Mouse (Mus musculus) natural killer cell, adult 2 months (primary cell): ENCODE measurements around the gene Cdc42.
A peak's percentile ranks its signal among the peaks of the same experiment; 100 is the strongest.

Experiments used
- DNase-seq, 2 experiments: peaks; one replicate each; pipeline ENCODE4 v3.0.0; 2022; ENCODE audit warnings: low spot score in 2 of 2

Cdc42 gene

DNA sequence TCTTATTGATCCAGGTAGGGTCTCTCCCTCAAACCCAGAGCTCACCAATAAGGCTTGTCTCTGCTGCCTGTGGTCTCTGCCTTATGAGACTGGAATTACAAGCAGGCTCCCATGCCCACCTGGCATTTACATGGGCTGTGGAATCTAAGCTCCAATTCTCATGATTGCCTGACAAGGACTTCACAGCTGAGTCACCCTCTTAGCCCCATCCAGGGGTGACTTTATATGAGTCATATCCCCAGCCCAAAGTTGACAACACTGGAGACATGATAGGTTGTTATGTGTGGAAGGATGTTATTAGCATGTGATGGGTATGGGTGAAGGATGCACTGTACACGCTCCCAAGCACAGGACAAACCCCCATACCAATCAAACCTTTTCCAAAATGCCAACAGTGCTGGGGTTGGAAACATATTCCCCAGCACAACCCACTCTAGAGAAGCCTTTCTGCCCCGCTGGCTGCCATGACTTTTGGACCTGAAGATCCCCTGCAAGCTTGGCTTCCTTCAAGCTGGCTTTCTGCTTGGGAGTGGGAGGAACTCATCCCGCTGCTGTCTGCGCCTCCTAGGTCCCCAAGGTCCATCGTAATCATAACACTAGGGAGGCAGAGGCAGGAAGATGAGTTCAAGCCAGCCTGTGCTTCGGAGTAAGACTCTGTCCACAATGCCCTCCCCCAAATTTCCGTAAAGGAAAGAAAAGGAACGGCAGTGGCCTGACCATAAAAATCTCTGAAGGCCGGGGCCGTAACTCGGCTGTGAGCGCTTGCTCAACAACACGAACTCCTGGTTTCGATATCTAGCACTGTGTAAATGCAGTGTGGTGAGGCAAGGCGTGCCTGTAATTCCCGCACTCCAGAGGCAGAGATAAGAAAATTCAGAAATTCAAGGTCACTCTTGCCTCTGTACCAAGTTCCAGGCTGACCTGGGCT, 14.3 kb upstream of the Cdc42 start:
- no peak for DNase-seq

DNA sequence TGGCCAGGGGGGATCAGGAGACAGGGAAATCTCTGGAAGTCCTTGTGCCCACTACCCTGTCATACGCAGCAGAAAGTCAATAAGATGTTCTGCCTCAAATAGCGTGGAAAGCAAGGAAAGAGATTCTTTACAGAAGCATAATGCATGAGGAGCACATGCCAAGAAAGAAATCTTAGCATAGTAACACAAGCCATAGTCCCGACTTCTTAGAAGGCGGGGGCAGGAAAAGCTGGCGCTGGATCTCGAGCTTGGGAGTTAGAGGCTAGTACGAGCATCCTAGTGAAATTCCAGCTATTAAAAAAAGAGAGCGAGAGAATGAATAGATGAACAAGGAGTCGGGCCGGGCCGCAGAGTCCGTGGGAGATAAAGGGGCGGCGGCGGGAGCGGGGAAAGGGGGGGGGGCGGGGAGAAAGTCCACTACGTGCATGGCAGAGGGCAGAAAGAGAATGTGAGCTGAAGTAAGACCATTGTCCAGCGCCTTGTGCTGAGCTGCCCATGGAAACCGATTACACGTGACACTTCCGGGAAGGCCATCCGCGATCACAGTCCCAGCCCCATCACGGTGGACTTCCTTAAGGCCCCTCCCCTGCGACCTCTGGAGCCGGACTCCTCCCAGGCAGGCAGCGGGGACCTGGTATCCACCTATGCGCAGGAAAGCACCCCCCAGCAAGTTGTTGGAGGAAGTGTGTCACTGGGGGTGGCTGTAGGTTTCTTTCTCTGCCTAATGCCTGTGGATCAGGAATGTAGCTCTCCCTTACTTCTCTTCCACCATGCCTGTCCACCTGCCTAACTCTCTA, 12.6 kb upstream of the Cdc42 start:
- peak in 1 of 2 experiments; percentile 48 for DNase-seq

DNA sequence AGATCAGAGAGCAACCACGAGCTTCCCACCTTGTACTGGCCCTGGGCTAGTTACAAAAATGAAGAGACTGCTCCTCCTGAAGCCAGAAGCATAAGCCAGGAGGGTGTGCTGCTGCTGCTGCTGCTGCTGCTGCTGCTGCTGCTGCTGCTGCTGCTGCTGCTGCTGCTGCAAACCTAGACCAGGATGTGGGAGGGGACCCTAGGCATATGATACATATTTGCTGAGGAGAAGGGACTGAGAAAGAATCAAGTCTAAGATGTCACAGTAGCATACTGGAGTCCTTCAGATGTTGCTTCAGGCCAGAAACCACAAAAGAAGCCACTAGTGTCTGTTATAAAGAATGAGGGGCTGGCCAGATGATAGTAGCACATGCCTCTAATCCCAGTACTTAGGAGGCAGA, 10.7 kb upstream of the Cdc42 start:
- DNase-seq, result peak; percentile 24 to 35

DNA sequence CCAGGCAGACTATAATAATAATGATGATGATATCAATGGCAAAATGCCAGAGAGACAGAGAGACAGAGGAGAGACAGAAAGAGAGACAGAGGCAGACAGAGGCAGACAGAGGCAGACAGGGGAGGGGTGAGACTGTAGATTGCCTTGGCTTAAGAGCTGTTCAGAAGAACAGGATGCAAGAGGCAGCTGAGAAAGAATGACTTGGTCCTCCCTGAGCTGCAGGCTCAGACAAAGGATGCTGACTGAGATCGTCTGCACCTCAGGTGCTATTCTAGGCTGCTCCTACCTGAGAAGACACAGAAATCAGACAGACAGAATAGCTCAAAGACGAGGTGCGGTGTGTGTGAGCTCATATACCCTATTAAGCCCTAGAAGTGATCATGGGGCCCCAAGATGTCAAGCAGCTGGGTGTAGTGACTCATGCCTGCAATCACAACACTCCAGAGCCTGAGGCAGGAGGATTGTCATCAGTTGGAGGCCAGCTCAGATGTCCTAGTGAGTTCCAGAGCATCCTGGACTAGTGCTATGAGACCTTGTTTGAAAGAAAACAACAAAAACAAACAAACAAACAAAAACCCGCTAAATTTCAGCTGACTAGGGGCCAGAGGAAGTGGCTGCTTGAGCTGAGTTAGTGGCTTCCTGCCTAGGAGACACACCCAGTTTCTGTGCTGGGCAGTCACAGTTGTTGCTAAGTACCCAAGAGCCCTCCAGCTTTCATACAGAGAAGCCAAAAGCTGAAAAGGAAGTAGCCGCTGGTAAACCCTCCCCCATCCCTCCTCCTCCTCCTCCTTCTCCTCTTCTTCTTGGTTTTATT, 10.0 kb upstream of the Cdc42 start:
- peak; percentile 81 to 85 for DNase-seq

DNA sequence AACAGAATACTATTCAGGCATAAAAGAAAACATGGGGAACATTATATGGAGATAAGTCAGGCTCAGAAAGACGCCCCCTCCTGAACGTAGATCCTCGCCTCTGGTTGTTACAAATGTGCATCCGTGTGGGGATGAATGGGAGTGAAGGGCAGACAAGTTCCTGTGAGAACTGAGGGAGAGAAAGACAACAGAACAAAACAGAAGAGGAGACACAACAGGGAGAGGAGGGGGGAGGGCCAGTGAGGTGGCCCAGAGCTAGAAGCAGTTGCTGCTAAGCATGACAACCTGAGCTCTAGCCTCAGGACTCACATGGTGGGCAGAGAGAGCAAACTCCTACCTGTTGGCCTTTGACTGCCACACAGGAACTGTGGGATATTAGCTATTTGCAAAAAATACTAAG, 8.6 kb upstream of the Cdc42 start:
- no peak for DNase-seq

DNA sequence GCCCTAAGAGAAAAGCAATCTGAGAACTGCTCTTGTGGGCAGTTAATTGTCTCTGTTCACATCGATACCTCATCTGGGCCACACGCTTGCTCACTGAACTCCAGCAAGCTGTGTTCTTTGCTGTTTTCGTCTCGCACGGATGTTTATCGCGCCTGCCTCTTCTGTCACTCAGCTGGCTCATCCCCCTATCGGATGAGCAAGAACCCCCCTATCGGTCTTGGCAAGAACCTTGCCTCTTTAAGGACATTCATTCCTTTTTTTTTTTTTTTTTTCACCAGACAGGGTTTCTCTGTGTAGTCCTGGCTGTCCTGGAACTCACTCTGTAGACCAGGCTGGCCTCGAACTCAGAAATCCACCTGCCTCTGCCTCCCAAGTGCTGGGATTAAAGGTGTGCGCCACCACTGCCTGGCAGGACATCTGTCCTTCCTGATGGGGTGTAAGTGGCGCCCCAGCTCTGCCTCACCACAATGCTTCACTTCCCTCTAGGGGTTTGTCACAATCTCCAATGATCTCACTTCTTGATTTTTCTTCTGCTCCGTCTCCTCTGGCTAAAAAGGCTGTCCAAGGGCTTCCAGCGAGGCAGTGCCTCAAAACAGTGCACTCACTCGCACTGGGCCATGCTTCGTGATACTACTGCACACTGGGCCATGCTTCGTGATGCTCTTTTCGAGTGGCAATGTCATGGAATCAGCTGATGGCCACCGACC, 8.0 kb upstream of the Cdc42 start:
- peak; percentile 44 to 69 for DNase-seq

DNA sequence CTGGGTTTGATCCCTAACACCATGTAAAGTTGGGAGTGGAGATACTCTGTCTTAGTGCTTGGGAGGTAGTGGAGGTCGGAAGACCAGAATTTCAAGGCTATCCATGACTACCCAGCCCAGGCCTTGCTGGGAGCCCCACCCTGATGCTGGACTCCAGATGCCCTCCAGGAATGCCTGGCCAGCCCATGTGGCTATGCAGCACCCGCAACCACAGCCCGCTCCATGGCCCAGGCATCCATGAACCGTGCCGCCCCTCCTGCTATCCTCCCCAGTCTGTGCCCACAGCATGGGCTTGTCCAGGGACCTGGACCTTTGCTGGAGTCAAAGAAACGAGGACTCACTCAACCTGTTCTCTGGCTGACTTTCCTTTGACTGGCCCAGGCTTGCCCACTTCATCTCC, 7.3 kb upstream of the Cdc42 start:
- no peak for DNase-seq

DNA sequence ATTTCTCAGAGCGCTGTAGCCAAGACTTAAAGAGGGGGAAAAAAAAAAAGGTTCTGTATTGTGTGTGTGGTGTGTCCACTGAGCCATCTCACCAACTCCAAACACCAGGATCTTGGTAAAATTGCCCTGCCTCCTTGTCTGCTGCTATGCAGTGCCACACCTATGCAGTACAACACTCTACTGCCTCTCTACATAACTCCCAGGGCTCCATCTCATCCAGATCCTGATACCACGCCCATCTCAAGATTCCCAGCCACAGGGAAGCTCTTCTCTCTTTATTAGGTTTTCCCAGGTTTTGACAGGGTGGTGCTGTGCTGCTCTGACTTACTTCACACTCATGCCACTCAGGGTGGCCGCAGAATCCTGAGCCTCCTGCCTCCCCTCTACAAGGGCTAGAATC, 3.5 kb upstream of the Cdc42 start:
- no peak for DNase-seq

DNA sequence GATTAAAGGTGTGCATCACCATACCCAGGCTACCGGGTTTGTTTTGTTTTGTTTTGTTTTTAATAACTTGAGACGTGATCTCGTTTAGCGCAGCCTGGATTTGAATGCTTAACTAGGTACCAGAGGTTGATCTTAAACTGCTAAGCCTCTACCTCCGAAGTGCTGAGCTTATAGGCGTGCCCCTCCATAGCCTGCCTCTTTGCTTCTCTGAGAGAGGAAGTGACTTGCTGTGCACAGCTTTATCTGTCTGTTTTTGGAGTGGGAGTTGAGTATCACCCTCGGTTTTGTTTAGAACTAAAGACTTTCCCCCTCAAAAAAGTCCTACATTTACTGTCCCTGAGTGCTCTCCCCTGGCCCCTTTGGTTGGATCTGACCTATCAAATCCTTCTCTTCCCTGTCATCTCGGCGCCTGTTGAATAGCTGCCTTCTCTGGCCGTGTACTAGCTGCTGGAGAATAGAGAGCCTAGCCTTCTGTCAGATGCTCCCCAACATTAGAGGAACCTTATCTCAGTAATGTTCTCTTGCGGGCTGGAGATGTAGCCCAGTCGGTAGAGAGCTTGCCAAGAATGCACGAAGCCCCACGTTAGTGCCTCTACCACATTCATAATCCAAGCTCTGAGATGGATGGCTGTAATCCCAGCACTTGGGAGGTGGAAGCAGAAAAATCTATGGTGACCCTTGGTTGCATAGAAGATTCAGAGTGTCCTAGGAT, 927 bp upstream of the Cdc42 start:
- peak in 1 of 2 experiments; percentile 45 for DNase-seq

DNA sequence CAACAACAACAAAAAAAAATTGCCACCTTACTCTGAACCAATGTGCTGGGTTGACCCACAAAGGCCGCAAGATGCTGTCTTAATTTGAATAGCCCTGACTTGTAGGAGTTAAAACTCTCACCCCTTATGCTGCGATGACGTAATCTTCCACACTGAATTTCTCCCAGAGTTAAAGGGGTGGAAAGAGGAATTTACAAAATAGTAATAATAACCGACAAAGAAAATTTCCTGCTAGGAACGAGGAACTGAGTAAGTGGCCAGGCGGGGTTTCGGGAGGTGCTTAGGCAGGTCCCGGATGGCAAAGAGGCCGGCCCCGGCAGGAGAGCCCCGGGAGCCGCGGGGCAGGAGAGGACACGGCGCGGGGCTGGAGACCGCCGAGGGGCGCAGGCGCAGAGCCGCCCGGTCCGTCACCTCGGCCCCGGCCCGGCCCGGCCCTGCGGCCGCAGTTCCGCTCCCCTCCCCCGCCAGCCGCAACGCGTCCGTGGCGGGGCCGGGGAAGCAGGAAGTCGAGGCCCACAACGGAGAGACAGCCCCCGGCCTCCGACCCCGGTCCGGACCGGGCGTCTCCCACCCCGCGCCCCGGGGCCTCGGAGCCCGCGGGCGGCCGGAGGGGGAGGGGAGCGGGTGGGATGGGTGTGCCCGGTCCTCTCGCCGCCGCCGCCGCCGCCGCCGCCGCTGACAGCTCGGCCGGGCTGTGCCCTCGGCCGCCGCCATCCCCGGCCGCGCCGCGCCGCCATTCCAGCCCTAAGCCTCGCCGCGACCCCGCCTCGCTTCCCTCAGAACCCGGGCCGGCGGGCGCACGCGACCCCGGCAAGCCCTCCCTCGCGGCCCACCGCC, 628 bp downstream of the Cdc42 start:
- peak; percentile 69 to 72 for DNase-seq

DNA sequence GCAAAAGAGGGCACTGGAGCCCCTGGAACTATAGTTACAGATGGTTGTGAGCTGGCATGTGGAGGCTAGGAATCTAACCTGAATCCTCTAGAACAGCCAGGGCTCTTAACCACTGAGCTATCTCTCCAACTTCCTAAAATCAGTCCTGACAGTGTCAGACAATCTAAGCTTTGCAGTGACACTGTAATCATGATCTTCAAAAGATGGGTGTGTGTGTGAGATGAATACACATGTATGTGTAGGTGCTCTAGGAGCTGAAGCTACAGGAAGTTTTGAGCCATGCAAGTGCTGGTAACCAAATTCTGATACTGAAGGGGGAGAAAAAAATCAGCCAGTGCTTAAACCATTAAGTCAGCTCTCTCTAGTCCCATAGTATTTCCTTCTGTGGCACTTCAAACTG, 6.9 kb downstream of the Cdc42 start:
- DNase-seq, result no peak

DNA sequence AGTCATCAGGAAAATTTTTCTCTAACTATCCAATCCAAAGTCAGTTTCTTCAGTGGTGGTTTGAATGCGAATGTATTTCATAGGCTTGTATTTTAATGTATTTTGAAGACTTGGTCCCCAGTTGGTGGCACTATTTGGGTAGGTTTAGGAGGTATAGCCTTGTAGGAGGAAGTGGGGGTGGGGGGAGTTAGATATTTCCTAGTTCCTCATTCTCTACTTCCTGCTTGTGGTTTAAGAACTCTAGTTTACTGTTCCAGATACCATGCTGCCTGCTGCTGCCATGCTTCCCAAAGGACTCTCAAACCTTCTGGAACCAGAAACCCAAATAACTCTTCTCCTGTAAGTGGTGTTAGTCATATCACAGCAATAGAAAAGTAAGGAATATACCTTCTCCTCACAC, 11.7 kb downstream of the Cdc42 start:
- DNase-seq, result peak in 1 of 2 experiments; percentile 68

DNA sequence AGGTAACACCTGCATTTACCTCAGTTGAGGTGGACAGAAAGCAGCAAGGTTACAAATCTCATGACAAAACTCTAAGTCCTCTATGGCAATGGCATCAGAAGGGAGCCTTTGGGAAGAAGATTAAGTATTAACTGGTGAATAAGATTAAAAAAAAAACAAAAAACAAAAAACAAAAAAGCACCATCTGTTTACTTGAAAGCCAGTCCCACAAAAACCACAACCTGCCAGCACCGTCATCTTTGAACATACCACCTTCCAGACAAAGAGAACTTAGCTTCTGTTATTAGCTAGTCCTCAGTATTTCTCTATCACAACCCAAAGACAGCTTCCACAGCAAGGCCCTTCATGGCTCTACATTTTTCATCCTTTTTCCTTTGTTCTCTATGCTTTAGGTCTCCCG, 12.4 kb downstream of the Cdc42 start:
- peak; percentile 30 to 31 for DNase-seq

DNA sequence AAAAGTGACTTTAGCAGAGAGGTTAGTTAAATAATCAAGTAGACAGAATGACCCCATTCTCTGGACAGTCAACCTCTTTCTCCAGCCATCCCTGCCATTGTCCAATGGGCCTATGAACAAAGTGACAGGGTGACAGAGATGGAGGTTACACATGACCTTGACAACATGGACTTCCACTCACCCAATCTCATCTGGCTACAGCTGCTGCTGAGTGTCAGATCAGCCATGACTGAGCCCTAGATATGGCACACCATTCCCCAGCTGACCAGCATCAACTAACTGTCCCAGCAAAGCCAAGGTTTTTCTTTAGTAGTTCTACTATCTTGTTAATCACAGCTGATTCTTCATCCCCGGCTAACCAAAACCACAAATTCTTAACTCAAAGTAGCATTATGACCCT, 14.7 kb downstream of the Cdc42 start:
- no peak for DNase-seq

DNA sequence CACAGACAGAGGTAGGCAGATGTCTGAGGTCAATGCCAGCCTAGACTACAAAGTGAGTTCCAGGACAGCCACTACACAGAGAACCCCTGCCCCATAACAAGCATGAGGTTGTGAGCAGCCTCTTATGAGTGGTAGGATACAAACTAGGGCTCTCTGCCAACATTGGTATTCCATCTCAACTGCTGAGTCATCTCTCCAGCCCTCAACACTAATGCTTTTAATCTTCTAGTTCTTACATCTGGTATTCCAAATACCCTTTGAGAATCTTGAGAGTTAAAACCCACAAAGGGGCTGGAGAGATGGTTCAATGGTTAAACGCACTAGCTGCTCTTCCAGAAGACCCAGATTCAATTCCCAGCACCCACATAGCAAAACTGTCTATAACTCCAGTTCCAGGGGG, 18.1 kb downstream of the Cdc42 start:
- DNase-seq, result no peak

DNA sequence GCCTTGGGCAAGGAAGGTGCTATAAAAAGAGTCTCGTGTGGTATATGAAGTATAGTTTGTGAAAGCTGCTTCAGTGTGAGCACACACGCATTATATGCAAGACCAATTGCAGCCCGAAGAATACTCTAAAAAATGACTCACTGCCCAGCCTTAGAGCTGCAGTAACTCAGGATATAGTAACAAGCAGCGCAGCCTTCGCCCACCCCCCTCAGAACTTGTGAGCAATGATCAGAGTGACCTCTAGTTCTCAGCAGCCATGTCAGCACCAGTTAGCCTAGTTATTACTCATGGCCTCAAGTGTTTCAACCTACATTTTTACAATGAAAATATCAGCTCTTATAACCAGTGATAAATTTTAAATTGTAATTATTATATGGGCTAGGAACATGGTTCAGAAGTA, 21.1 kb downstream of the Cdc42 start:
- DNase-seq, result no peak

DNA sequence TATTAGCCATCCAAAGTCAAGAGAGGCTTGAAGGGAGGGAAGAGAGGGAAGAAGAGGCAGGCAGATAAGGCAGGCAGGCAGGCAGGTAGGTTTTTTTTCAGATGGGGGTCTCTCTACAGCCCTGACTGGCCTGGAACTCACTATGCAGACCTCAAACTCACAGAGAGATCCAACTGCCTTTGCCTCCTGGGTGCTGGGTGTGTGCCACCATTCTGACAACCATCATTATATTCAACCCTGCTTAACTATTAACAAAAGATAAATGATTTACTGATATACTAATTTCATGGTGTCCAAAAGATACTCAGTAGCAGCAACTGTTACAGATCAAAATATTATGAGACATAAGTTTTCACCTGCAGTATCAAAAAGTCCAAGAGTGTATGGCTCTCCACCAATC, 25.5 kb downstream of the Cdc42 start:
- DNase-seq, result no peak

DNA sequence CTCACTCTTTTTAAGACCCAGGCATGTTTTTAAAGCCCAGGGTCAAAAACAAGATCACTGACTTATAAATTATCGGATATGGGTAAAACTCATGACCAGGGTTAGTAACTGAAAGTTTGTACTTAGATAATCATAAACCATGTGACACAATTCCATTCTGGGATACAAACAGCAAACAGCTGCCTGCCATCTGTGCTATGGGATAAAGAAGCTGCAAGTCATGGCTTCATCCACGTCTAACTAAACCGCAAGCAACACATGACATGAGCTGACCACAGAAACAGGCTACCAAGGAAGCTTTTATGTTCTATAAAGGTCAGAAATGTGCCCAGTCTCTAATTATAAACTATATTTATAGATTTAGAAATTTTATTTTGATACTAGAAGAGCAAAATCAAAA, 31.0 kb downstream of the Cdc42 start:
- DNase-seq, result no peak

DNA sequence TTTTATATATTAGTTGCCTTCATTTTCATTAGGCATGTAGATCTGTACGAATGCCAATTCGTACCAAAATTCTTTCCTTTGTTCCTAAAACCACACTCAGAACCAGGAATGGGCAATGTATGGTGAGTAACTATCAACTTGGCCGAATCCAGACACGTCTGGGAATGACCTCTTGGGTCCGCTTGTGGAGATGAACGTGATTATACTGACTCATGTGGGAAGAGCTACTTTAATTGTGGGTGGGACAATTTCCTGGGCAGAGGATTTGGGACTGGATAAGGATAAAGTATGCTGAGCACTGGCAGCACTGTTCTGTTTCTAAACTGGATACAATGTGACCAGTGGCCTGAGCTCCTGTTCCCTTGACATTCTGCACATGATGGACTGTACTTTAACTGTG, 32.6 kb downstream of the Cdc42 start:
- DNase-seq, result no peak
